Comparison of ENCODE assay signal across 22 mouse cellular contexts in the genomic region with DNA sequence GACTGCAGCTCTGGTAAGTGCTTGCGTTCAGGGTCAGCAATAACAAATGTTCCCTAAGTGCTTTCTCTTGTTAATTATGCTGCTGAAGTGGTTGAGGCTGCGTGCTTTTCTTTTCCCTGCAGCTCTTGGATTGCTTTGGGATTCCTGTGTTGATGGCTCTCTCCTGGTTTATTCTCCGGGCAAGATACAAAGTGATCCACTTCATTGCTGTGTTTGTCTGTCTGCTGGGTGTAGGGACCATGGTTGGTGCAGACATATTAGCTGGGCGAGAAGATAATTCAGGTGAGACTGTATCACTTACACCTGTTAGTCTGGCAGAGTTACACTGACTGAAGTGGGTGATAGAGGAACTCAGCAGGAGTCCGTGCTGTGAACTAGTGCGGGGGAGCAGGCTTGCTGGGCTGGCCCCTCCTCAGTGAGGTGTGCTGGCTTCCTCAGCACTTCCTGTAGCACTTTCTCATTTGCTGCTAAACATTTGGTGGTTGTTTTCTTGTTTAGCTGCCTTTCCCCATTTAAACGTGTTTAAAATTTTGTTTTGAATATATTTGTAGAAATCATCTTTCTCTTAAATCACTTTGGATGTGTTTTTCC. TPM values are rescaled to one million over a fixed set of nuclear protein-coding genes. Genes with fewer than 3 reads are reported as not detected.
A peak's percentile ranks its signal among the peaks of the same experiment; 100 is the strongest.
DNase-seq lines count a peak whose midpoint lies in the region; ATAC-seq and TF ChIP-seq lines count a peak whose summit lies in the region.
"Had no signal": no experiment of that assay in that cellular context is flagged by ENCODE, and none has a peak within 500 bp of the region (broad histone marks: within the 10 kb centered on the region; RNA-seq: fewer than 3 reads in every experiment).

No protein-coding gene starts in this region.

- no peak for TF ChIP-seq CTCF in ES-Bruce4 (IDR thresholded peaks at IDR 0.05; ENCODE audit: low read depth, low read length)
- TF ChIP-seq CTCF in brain, embryonic 14.5 days (IDR thresholded peaks at IDR 0.05; ENCODE audit: borderline replicate concordance, extremely low read depth, insufficient read depth, insufficient read length) = no peak
- no peak for TF ChIP-seq CTCF in hindbrain, postnatal 0 days (IDR thresholded peaks at IDR 0.05; ENCODE audit: low read depth)

- H3K27me3 ChIP-seq in ES-Bruce4 (ENCODE audit: control insufficient read depth, insufficient read depth, low read length, poor library complexity, severe bottlenecking) = no peaks in the 10 kb centered on the region
- no peaks in the 10 kb centered on the region for H3K27me3 ChIP-seq in hindbrain, postnatal 0 days (ENCODE audit: insufficient read depth, low read length)
- H3K27me3 ChIP-seq: hindbrain, embryonic 15.5 days; limb, embryonic 13.5 days had no signal

- H3K4me2 ChIP-seq in hindbrain, postnatal 0 days (ENCODE audit: low read depth, low read length) = no peak overlapping the region
- H3K4me2 ChIP-seq: hindbrain, embryonic 15.5 days; limb, embryonic 13.5 days had no signal

- peak; percentile 86 for TF ChIP-seq EP300 in ES-Bruce4 (IDR thresholded peaks at IDR 0.05; ENCODE audit: insufficient read depth, low read depth, low read length)

- no peak for TF ChIP-seq POLR2A in ES-Bruce4 (IDR thresholded peaks at IDR 0.05; ENCODE audit: insufficient read depth, low read length)
- no peak for TF ChIP-seq POLR2A in brain, embryonic 14.5 days (IDR thresholded peaks at IDR 0.05; ENCODE audit: borderline replicate concordance, extremely low read depth, insufficient read depth, insufficient read length, poor library complexity, severe bottlenecking)

- H3K9ac ChIP-seq in ES-Bruce4 (ENCODE audit: low read depth, poor library complexity, severe bottlenecking) = no peak overlapping the region
- no peak overlapping the region for H3K9ac ChIP-seq in hindbrain, postnatal 0 days (replicated peaks; ENCODE audit: low read length)
- H3K9ac ChIP-seq: hindbrain, embryonic 15.5 days; limb, embryonic 13.5 days; liver, embryonic 14.5 days had no signal

- DNase-seq in heart, adult 11 months = peak; percentile 35
- DNase-seq in heart, postnatal 10 days = no peak
- peak; percentile 18 for DNase-seq in brain, embryonic 14.5 days (ENCODE audit: low read depth)
- DNase-seq in thymus, postnatal 10 days (ENCODE audit: low spot score in 2 of 2) = peak; percentile 49 to 60
- no peak for DNase-seq in lung, postnatal 10 days
- DNase-seq in hindbrain, postnatal 0 days (ENCODE audit: low spot score) = no peak
- DNase-seq in layer of hippocampus, adult 8-10 months (ENCODE audit: low spot score in 2 of 2) = no peak
- DNase-seq: adrenal gland, postnatal 14 days; cerebellum, adult 2 months; heart, adult 18-20 months; kidney, adult 18-20 months; kidney, postnatal 36 days had no signal

- H3K4me1 ChIP-seq in ES-Bruce4 (ENCODE audit: control insufficient read depth, insufficient read depth, low read length) = no peaks in the 10 kb centered on the region
- H3K4me1 ChIP-seq in hindbrain, postnatal 0 days (ENCODE audit: insufficient read depth, low read length) = no peaks in the 10 kb centered on the region
- H3K4me1 ChIP-seq: hindbrain, embryonic 15.5 days had no signal

- no peak for ATAC-seq in hindbrain, postnatal 0 days
- ATAC-seq: forebrain, embryonic 14.5 days; lung, postnatal 0 days had no signal

- peak overlapping the region; percentile 55 for H3K4me3 ChIP-seq in ES-Bruce4 (ENCODE audit: low read depth, low read length)
- H3K4me3 ChIP-seq in hindbrain, postnatal 0 days (ENCODE audit: low read length) = no peak overlapping the region
- H3K4me3 ChIP-seq: erythroblast, embryonic 14.5 days; hindbrain, embryonic 15.5 days; limb, embryonic 13.5 days had no signal

- H3K36me3 ChIP-seq in ES-Bruce4 (ENCODE audit: control insufficient read depth, insufficient read depth, low read length, poor library complexity, severe bottlenecking) = peaks cover 32% of the 10 kb centered on the region
- H3K36me3 ChIP-seq in hindbrain, postnatal 0 days (ENCODE audit: insufficient read depth, low read length) = no peaks in the 10 kb centered on the region
- H3K36me3 ChIP-seq: hindbrain, embryonic 15.5 days; limb, embryonic 13.5 days had no signal

- intact Hi-C loops in heart, postnatal 10 days (cut with DNase I) = no loop called here

- H3K9me3 ChIP-seq in ES-Bruce4 (replicated peaks; ENCODE audit: control insufficient read depth, insufficient read depth, low read length, poor library complexity, severe bottlenecking) = no peaks in the 10 kb centered on the region
- no peaks in the 10 kb centered on the region for H3K9me3 ChIP-seq in hindbrain, postnatal 0 days (ENCODE audit: low read length)
- H3K9me3 ChIP-seq: hindbrain, embryonic 15.5 days; limb, embryonic 13.5 days had no signal

- H3K27ac ChIP-seq in ES-Bruce4 (ENCODE audit: insufficient read depth, low read length) = peak overlapping the region; percentile 99
- H3K27ac ChIP-seq in hindbrain, postnatal 0 days = no peak overlapping the region
- H3K27ac ChIP-seq: hindbrain, embryonic 15.5 days; limb, embryonic 13.5 days; liver, embryonic 14.5 days had no signal

- WGBS in hindbrain, postnatal 0 days = 21% methylated on average over 7 of the region's 7 CpGs

RNA-seq across cellular contexts. Expression of a gene that starts 35.3 kb away (rescaled TPM):
- under 1 TPM in 1 of 2 experiments, not detected in 1; 0.29 TPM for total RNA-seq in heart, postnatal 10 days (2021)
- 52.8 and 53.7 TPM in 2 replicates for polyA plus RNA-seq in ES-Bruce4 (2011; ENCODE audit: insufficient read depth, insufficient read length, low read depth, missing spikeins)
- polyA plus RNA-seq in brain, embryonic 14.5 days (2012; rRNA removed) = 8.3 and 8.4 TPM in 2 replicates
- total RNA-seq in hindbrain, postnatal 0 days (2014; rRNA removed) = 12.1 and 18.4 TPM in 2 replicates
- polyA plus RNA-seq in hindbrain, postnatal 0 days (2015; fragmentation: Nextera tagmentation; extraction: Ambion mirVana) = 20.4 and 20.6 TPM in 2 replicates
- total RNA-seq in layer of hippocampus, adult 8-10 months (2022) = 1 to 10 TPM; 3.9 to 4.4 (median 4.1) TPM
- total RNA-seq: gastrocnemius, adult 18-20 months; MEL had no signal
- polyA plus RNA-seq: erythroblast, embryonic 14.5 days had no signal

RNA-seq across cellular contexts. Expression of a gene that starts 43.4 kb away (rescaled TPM):
- 10 to 100 TPM; 22.6 to 50.2 TPM for total RNA-seq in heart, postnatal 10 days (2021)
- polyA plus RNA-seq in ES-Bruce4 (2011; ENCODE audit: insufficient read depth, insufficient read length, low read depth, missing spikeins) = not detected in 2 replicates
- polyA plus RNA-seq in brain, embryonic 14.5 days (2012; rRNA removed) = 0.14 and 0.39 TPM in 2 replicates
- 0.86 TPM in 1 of 2 replicates, not detected in the other for total RNA-seq in hindbrain, postnatal 0 days (2014; rRNA removed)
- 0.14 TPM in 1 of 2 replicates, not detected in the other for polyA plus RNA-seq in hindbrain, postnatal 0 days (2015; fragmentation: Nextera tagmentation; extraction: Ambion mirVana)
- total RNA-seq in layer of hippocampus, adult 8-10 months (2022) = under 1 TPM in 2 of 4 experiments, not detected in 2; 0.29 to 0.83 TPM
- total RNA-seq: adrenal gland, postnatal 14 days; common myeloid progenitor, adult 5-6 weeks; MEL had no signal
- polyA plus RNA-seq: erythroblast, embryonic 14.5 days had no signal

Comparison
In these comparisons a context has a peak if more than half of its experiments do, and no peak if none do; other contexts are left out.
1. DNase-seq: peak in heart, adult 11 months (single experiment), brain, embryonic 14.5 days (single experiment) and thymus, postnatal 10 days (2 of 2); none in heart, postnatal 10 days (0 of 2), lung, postnatal 10 days (single experiment), hindbrain, postnatal 0 days (single experiment) and layer of hippocampus, adult 8-10 months (0 of 2).
2. RNA of a gene that starts 43.4 kb away (total RNA-seq): 22.6 to 50.2 TPM in heart, postnatal 10 days; 0.29 to 0.83 TPM in layer of hippocampus, adult 8-10 months and 0.86 TPM in hindbrain, postnatal 0 days; every median in the first group is over 10 times any median in the second.